Mouse (Mus musculus): Measurements from ENCODE around the gene AC134908.4. TPM values are rescaled to one million over a fixed set of nuclear protein-coding genes. Genes with fewer than 3 reads are reported as not detected.
A peak's percentile ranks its signal among the peaks of the same experiment; 100 is the strongest.
"Not testable (repeated sequence)": the region's sequence is repeated elsewhere in the genome, so short reads cannot be mapped to it uniquely, and the experiment has no call there.

AC134908.4 gene
- total RNA-seq, 2 experiments from 2014 or later: not detected

DNA sequence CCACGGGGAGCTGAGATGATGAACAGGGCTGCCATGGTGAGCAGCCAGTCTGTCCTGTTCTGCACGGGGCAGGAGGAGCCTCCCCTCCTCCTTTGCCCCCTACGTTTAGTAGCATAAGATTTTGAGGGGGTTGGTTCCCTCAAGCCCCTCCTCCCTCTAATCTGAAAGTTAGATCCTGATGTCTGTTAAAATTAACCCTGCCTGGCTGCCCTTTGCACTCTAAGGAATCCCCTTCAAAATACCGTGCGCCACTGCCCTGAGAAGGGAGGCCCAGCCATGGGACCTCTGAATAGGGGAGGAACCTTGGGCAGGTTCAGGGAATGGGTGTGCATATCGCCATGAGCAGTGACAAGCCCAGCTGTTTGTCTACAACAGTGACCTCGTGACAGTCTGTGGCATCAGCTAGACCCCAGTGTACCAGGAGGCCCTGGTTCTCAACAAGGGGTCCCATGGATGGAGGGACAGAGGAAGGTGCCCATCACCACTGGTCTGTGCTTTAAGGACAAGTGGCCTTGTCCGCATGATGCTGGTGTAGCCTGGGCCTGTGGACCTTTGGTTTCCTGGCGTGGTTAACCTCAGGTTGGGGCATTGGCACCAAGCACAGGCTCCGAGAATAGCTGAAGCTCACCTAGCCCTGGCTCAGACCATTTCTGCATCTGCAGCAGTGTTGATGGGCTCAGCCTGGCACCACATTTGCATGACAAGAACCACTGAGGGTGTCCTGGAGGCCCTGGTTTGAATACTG is 20.0 kb downstream of the AC134908.4 start:
- DNase-seq: no peak

DNA sequence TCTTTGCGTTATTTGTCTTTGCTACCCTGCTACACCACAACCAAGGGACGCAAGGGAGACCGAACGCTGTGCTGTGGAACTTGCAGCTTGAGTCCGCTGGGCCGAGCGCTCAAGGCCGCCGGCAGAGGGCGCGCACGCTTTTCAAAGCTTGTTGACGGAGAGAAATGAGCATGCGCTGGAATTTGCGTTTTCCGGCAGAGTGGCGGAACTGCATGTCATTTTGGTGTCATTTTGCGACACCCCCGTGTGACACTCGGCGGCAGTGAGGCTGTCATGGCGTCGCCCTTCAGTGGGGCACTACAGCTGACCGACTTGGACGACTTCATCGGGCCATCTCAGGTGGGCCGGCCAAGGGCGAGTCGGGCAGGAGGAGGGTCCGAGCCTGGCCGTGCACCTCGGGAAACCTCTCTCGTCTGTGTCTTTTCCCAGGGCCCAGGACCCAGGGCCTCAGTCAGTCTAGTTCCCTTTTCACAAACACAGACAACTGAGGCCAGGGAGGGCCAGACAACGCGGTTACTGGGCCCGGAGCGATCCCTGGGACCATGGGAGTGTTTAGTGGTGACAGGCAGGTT is 21.8 kb downstream of the AC134908.4 start, which contains the start of gene Narfl:
Narfl (plus strand) TSS at position 228 of the 572 bp plus-strand sequence.
- DNase-seq: peak; percentile 98

DNA sequence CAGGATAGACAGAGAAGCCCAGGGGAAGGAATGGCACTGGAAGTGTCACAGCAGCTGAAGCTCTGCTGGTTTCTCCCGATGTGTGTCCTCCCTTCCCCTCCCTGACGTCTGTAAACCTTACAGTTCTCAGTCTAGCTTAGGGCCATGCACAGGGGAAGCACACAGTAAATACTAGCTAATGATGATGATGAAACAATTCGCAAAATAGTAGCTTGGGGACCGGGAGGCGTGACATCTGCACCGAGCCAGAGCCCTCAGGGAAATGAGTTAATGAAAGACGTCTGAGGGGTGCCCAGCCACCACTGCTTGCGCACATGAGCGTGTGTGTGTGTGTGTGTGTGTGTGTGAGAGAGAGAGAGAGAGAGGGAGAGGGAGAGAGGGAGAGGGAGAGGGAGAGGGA is 26.1 kb downstream of the AC134908.4 start:
- no peak for DNase-seq

DNA sequence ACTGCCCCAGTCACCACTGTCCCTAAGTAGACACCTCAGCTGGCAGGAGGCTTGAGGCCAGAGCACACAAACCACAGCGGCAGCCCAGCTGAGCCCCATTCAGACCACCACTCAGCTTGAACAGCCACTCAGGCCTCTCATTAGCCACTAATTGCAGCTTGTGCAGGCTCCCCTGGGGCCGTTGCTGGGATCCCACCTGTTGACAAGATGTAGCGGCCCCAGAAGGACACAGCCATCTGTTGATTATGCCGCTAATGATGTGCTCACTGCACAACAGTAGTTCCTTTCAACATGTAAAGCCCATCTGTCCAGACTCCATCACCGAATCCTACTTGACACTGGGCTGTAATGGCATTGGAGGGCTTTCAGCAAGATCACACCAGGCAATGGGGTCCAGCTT is 29.6 kb downstream of the AC134908.4 start:
- no peak for DNase-seq

DNA sequence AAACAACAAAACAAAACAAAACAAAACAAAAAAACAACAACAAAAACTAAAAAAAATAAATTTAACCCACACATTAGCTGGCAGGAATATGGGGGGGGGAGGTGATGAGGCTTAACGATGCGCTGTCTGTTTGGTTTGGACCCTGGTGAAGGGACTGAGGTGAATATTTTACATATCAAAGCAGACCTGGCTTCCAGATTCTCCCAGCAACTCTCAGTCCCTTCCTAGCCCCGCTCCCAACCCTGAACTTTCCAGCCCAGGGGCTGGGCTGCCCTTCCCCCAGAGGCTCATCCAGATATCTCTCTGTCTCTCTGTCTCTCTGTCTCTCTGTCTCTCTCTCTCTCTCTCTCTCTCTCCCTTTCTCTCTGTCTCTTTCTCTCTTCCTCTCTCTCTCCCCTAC is 32.9 kb downstream of the AC134908.4 start:
- no peak for DNase-seq

DNA sequence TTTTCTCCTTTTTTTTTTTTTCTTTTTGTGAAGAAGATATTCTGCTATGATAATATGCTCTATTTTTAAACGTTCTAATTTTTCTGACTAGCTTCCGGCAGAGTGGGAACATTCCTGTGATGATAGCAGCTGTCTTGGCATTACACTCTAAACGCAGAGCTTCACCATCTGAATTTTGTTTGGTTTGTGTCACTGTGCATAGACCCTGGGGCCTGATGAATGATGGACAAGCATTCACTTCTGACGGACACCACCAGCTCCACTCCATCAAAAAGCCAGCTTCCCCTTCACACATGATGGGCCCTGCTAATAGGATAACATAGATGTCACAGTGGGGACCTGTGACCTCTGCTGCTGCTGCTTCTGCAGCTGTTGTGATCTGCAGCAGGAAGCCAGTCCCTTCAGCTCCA is 33.9 kb downstream of the AC134908.4 start:
- no peak for DNase-seq

DNA sequence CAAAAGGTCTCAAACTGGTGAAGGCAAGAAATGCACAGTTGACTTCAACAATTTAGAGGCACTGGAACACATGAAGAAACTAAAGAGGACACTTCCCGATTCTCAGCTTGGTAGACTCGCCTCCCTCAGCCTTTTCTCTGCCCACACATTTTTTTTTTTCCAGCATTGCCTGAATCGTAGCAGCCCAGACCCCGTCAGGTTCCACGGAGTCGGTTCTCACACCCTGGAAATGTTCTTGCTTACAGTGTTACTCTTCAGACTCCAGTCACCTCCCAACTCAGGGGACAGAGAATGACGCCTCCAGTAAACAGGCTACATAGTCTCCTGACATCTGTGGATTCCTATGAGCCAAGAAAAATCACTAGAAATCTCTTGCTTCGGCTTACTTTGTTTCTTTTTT is 35.3 kb downstream of the AC134908.4 start:
- DNase-seq: no peak

DNA sequence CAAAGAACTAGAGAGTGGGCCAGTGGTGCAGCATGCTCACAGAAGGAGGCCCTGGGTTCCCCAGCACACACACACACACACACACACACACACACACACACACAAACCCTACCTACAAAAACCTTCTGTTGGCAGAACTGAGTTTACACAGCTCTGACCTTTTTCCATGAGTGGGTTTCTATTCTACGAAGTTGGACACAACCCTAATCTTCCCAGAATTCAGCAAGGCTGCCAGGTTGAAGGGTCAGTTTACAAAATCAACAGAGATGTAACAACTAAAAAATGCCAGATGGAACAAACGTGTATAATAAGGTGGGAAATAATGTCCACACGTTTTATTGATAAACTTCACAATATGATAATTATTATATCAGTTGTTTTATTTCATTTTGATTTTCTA is 37.8 kb downstream of the AC134908.4 start:
- DNase-seq: no peak

DNA sequence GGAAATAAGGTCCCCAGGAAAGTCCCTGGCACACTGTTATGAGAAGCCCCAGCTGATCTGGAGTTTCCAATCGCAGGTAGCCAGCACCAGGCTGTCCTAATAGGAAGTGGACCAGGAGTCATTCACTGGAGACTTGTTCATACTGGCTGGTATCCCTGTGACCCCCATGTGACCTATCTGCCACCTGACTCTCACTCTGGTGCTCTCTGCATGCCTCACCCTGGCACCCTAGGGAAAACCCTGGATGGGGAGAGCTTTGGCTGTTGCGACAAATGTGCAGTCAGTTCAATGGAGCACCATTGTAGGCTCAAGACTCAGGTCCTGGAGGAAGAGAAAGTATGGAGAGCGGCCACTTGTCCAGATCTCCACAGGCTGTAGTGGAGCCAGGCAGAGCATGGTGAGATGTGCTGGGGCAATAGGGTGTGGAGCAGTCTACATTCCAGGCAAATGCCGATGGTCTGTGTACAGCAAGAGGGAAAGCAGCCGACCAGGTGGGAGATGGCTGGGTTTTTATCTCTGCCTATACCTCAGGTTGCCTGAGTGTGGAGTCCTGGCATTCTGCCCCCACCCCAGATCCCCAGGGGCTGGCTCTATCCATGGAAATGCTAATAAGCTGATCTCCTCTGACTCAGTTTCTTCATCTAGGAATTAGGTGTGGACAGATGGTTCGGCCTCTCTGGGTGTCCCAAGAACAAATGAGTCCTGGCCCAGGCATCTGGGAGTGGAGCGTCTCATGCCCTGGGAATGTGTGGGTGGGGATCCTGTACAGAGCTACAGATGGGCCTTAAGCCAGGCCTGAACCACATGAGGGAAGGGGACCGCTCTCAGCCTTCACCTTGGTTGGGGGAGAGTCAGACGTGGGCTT is 38.8 kb downstream of the AC134908.4 start:
- DNase-seq: no peak

DNA sequence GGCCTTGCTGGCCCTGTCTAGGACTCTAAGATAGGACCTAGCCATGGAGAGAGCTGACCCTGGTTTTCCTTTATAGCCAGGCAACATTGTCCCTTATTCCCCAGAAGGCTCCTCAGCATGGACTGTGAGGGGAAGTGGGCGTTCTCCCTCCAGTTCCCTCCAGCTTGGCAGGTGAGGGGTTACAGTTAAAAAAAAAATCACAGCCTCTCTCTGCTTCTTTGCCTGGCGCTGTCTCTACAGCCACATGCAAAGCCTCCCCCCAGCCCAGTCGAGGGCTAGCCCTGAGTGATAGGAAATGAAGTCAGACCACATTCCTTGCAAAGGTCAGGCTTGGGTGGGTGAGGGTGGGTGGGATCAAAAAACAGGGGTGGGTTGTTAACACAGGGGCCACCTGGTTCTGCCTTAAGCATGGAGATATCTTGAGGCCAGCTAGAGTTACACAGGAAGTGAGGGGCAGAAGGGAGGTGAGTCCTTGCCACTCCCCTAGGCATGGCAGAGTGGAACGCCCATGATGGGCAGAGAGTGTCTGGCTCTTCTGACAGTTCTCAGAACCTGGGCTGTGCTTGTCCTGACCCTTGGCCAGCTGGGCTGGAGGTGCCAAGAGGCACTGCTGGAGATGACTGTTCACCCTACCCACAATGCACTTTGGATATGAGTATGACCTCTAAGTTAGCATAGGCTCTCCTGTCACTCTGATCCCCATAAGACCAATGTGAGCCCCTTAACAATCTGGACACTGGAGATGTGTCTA is 39.7 kb downstream of the AC134908.4 start:
- no peak for DNase-seq

DNA sequence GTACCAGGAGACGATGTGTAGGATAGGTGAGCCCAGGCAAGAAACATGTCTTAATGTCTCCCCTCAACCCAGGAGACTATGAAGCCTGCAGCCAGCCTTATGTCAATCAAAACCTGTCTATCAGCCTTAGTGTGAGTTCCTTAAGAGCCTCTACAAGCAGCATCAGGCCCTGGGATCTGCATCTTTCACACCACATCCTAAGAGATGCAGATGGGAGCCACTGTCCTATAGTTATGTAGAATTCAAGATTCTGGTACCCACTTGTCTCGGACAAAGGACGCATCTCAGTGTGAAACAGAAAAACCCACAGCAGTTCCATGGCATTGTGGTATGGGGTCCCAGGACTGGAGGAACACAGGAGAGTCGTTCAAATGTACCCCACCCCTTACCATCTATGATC is 40.4 kb downstream of the AC134908.4 start:
- no peak for DNase-seq

DNA sequence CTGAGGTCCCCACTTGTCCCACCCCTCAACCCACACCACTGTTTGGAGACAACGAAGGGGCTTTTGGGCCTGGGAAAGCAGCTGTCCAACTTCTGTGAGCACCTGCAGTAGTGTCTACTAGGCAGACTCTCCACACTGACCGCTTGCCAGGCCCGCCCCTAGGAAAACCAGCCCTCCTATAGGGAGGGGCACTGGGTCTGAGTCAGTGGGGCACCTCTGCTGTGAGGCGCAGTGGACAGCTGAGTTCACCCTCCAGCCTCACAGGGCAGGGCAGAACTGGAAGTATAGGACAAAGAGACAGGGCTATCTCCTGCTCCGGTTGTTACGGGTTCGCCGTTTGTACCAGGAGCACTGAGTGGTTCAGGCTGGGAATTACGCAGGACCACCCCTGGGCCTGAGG is 41.2 kb downstream of the AC134908.4 start, which contains the start of gene Msln:
Msln (minus strand) TSS at position 138 of the 400 bp plus-strand sequence.
- DNase-seq: no peak

DNA sequence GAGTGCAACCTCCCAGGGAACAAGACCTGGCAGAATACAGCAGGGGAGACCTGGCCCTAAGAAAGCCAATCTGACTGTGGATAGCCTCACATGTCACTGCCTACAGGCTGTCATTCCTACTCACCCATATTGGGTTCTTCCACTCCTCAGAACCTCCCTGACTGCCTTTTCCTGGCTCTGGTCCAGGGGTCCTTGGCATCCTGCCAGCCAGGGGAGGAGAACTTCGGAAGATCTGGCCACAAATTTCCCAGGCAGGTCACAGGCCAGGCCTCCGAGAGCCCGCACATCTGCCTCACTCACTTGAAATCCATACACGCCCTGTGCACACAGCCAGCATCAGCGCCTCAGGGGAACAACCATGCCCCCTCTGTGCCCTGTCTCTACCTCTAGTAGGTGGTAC is 44.0 kb downstream of the AC134908.4 start:
- DNase-seq: peak; percentile 70

DNA sequence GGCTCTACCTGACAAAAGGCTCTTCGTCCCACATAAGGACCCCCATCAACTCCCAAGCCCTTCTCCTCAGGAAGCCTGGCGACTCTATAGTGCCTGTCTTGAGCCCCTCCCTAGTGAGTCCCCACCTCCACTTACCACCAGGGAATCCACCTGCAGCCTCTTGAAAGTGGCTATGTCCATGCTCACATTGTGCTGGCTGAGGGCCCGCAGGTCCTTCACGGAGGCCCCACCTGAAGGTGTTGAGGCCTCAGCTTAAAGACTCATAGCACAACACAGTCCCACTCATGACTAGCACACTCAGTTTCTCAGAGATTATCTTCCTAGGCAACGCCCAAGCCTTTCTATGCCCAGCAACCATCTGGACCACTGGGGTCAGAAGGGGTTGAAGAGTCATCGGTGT is 46.1 kb downstream of the AC134908.4 start:
- no peak for DNase-seq

DNA sequence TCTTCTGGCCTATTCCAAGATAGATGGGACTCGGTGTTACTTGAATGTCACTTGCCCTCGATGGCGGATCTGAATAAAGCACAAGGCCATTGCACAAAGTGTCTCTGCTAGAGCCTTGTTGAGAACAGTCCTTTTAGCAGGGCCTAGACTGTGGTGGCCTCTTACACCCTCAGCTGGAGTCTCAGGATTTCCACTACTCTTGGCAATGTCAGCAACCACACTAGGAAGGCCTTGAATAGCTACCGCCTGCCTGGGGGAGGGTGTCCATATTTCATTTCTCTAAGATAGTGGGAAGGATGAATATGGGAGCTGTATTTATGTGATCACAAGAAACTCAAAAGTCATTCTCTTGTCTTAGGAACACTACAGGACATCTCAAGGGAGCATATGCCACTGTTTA is 47.2 kb downstream of the AC134908.4 start:
- no peak for DNase-seq

DNA sequence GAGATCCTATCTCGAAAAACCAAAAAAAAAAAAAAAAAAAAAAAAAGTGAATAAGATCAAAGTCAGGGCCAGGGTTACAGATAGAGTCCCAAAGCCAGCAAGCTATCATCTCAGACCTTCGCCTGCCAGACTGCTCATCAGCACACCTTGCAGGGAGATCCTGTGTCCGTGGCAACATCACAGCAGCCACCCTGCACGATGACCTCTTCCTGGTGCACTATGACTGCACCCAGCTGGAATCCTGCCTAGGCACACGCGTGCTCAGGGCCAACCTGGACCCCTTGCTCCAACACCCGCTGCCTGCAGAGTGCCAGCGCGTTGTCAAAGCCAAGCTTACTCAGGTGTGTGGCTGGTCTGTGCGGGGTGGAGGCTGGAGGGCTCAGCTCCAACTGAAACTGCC is 51.1 kb downstream of the AC134908.4 start:
- DNase-seq: no peak

DNA sequence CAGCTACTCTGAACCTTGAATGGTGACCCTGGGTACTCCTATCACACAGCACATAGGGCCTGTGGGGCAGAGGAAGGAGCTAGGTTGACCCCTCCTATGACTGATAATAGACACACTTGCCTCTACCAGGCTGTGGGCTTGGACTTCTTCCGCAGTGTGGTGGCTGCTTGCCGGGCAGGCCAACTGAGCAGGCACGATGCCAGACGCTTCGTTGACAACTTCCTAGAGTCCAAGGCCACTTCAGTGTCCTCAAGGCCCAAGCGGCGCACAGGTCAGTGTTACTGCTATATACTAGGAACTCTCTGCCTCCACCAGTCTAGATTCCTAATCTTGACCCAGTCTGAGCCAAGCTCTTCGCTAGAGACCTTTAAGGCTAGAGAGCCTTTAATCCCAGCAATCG is 51.6 kb downstream of the AC134908.4 start:
- DNase-seq: no peak

DNA sequence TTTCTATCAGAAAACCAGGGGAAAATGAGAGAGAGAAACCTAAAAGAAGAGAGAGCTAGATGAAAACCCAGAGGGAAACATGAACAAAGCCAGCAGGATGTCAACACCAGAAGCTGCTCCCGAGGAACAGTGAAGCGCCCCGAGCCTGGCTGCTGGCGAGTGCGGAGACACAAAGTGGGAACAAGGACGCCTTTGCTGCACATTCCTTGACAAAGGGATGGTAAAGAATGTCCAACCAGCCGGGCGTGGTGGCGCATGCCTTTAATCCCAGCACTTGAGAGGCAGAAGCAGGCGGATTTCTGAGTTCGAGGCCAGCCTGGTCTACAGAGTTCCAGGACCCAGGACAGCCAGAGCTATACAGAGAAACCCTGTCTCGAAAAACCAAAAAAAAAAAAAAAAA is 54.0 kb downstream of the AC134908.4 start:
- DNase-seq: not testable (repeated sequence)
